Mouse (Mus musculus): Measurements from ENCODE around the gene Olfr1310. TPM values are rescaled to one million over a fixed set of nuclear protein-coding genes. Genes with fewer than 3 reads are reported as not detected.

Olfr1310 gene
- not detected in 2 replicates for polyA plus RNA-seq (2012; rRNA removed; ENCODE audit: low replicate concordance)

GRCm38 (mm10) chr2:112012608-112013007 lies at the start of gene Olfr1310:
Gene Olfr1310 (minus strand): TSS chr2:112012708.

DNA sequence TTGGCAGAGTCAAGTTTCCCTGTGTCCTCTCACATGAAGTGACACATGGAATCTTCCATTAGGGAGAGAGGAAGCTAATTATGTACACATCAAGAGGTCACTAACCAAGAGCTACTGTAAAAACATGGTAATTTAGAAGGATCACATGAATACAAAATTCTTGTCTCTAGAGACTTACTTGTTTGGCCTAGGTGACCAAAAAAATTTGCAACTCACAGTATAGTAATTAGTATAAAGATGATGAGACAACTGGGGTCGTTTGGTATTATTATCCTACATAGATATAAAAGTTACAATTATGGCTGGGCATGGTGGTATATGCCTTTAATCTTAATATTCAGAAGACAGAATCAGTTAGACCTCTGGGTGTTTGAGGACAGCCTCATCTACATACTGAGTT lies 37.6 kb upstream of the Olfr1310 start, which contains the start of gene Olfr1312:
TSS of gene Olfr1312 (minus strand) at position 101 of the 400 bp plus-strand sequence.

DNA sequence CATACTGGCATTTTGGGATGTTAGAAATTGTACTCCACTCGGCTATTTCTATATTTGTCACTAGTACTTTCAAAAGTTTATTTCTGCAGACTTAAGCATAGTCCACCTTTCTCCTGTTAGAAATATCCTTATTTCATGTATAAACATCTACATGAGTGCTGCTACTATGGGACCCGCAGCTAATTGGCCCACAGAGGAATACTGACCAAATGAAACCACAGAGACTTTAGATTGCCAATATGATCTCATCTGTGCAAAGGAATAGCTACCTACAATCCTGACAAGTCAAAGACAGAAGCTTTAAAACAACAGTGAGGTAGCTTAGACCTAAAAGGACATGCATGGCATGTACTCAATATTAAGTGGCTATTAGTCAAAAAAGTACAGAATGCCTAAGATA lies 11.8 kb upstream of the Olfr1310 start, which contains the start of gene Olfr1311:
TSS of gene Olfr1311 (minus strand) at position 101 of the 400 bp plus-strand sequence.

GRCm38 (mm10) chr2:111990181-111990580 lies 22.3 kb downstream of the Olfr1310 start, which contains the start of gene Olfr1309:
Gene Olfr1309 (minus strand): TSS chr2:111990281.

GRCm38 (mm10) chr2:111964844-111965243 lies 47.7 kb downstream of the Olfr1310 start, which contains the start of gene Olfr1308:
Gene Olfr1308 (minus strand): TSS chr2:111964944.

Other genes with a start within 250 kb of the Olfr1310 start
- not detected in 2 replicates for gene Olfr1302, start 235.3 kb downstream of the Olfr1310 start, polyA plus RNA-seq (2012; rRNA removed; ENCODE audit: low replicate concordance)
- not detected in 2 replicates for gene Olfr1303, start 192.4 kb downstream of the Olfr1310 start, polyA plus RNA-seq (2012; rRNA removed; ENCODE audit: low replicate concordance)
- gene Olfr1305, start 135.6 kb downstream of the Olfr1310 start, polyA plus RNA-seq (2012; rRNA removed; ENCODE audit: low replicate concordance): not detected in 2 replicates
- not detected in 2 replicates for gene Olfr1306, start 96.4 kb downstream of the Olfr1310 start, polyA plus RNA-seq (2012; rRNA removed; ENCODE audit: low replicate concordance)
- gene Olfr1307, start 63.3 kb downstream of the Olfr1310 start, polyA plus RNA-seq (2012; rRNA removed; ENCODE audit: low replicate concordance): not detected in 2 replicates
- gene Olfr1308, start 47.8 kb downstream of the Olfr1310 start, polyA plus RNA-seq (2012; rRNA removed; ENCODE audit: low replicate concordance): not detected in 2 replicates
- gene Olfr1309, start 22.4 kb downstream of the Olfr1310 start, polyA plus RNA-seq (2012; rRNA removed; ENCODE audit: low replicate concordance): not detected in 2 replicates
- gene Olfr1311, start 11.7 kb upstream of the Olfr1310 start, polyA plus RNA-seq (2012; rRNA removed; ENCODE audit: low replicate concordance): not detected in 2 replicates
- gene Olfr1312, start 37.5 kb upstream of the Olfr1310 start, polyA plus RNA-seq (2012; rRNA removed; ENCODE audit: low replicate concordance): not detected in 2 replicates
- not detected in 2 replicates for gene Olfr1313, start 65.1 kb upstream of the Olfr1310 start, polyA plus RNA-seq (2012; rRNA removed; ENCODE audit: low replicate concordance)
- not detected in 2 replicates for gene Olfr1314, start 84.1 kb upstream of the Olfr1310 start, polyA plus RNA-seq (2012; rRNA removed; ENCODE audit: low replicate concordance)
- not detected in 2 replicates for gene Olfr1315-ps1, start 102.7 kb upstream of the Olfr1310 start, polyA plus RNA-seq (2012; rRNA removed; ENCODE audit: low replicate concordance)
- gene Olfr1316, start 122.3 kb upstream of the Olfr1310 start, polyA plus RNA-seq (2012; rRNA removed; ENCODE audit: low replicate concordance): not detected in 2 replicates
- gene Olfr1317, start 127.6 kb upstream of the Olfr1310 start, polyA plus RNA-seq (2012; rRNA removed; ENCODE audit: low replicate concordance): not detected in 2 replicates
- not detected in 2 replicates for gene Olfr1318, start 141.5 kb upstream of the Olfr1310 start, polyA plus RNA-seq (2012; rRNA removed; ENCODE audit: low replicate concordance)
- 36.0 and 94.5 TPM in 2 replicates for gene Lpcat4, start 226.8 kb upstream of the Olfr1310 start, polyA plus RNA-seq (2012; rRNA removed; ENCODE audit: low replicate concordance)
- not detected in 2 replicates for gene Nutm1, start 246.6 kb upstream of the Olfr1310 start, polyA plus RNA-seq (2012; rRNA removed; ENCODE audit: low replicate concordance)
- 62.3 and 132 TPM in 2 replicates for gene Nop10, start 249.2 kb upstream of the Olfr1310 start, polyA plus RNA-seq (2012; rRNA removed; ENCODE audit: low replicate concordance)

Data from mammary gland, adult 2 months (tissue).